Mouse (Mus musculus) limb, embryonic 10.5 days (tissue): ENCODE measurements around the gene Hapln1. TPM values are rescaled to one million over a fixed set of nuclear protein-coding genes. Genes with fewer than 3 reads are reported as not detected.

Experiments
- DNase-seq: peaks from one replicate; pipeline ENCODE4 v3.0.0-alpha.2; 2017; ENCODE audit warnings: low spot score
- H3K27ac ChIP-seq: fragments of 300-500 bp; sonication (generic); 2 replicates; pipeline ENCODE4 v1.5.1; 2016; ENCODE audit warnings: mild to moderate bottlenecking
- H3K27me3 ChIP-seq: fragments of 300-500 bp; sonication (generic); 2 replicates; pipeline ENCODE4 v1.6.1; 2016; ENCODE audit warnings: low read depth, mild to moderate bottlenecking; ENCODE audit not compliant: poor library complexity, severe bottlenecking
- H3K36me3 ChIP-seq: fragments of 300-500 bp; sonication (generic); 2 replicates; pipeline ENCODE4 v1.6.1; 2016; ENCODE audit warnings: mild to moderate bottlenecking, moderate library complexity
- H3K4me1 ChIP-seq: fragments of 300-500 bp; sonication (generic); 2 replicates; pipeline ENCODE4 v1.6.1; 2016
- H3K4me3 ChIP-seq: fragments of 300-500 bp; sonication (generic); 2 replicates; pipeline ENCODE4 v1.5.1; 2016; ENCODE audit warnings: mild to moderate bottlenecking, moderate library complexity
- H3K9me3 ChIP-seq: fragments of 300-500 bp; sonication (generic); replicated peaks from 2 replicates; pipeline ENCODE4 v1.6.1; 2016; ENCODE audit warnings: mild to moderate bottlenecking
- WGBS: fragments of 180-500 bp; shearing (Covaris S2); methylation state at CpG from one replicate; pipeline ENCODE4 v1.1.7; 2016; 5-methylcytosine and 5-hydroxymethylcytosine counted together
- polyA plus RNA-seq: library from polyadenylated mRNA; unstranded; fragments of >200 nt; fragmentation: Nextera tagmentation; extraction: Ambion mirVana; gene quantifications from 2 replicates; pipeline ENCODE4 v1.2.1, GENCODE M21; 2016

Hapln1 gene
- polyA plus RNA-seq, result 17.1 and 19.9 TPM in 2 replicates

DNA sequence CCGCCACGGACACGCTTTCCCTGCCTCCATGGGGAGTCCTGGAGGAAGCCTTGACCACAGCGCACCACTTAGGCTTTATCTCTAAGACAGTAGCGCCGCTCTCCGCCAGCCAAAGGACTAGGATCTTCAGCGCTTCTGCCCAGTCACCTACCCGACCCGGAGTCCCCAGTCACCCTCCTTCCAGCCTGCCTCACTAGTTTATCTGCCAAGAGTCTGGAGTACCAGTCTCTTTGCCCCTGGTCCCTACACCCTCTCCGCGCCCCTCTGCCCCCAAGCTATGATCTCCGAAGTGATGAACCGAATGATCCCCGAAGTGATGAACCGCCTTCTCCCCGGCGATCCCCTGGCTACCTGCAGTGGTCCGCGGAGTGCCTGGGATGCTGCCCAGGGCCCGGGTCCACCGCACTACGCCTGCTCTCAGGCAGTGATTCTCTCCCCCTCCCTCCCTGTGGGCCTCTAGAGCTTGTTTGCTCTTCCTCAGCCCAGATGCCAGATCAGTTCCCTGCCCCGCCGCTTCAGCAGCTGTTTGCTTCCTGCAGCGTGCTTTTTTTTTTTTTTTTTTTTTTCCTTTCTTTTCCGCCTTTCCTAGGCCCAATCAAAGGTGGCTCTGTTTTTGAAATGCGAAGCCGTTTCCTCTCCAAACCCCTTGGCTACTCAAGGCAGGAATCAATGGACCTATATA, at the start of gene Hapln1:
TSS of gene Hapln1 (plus strand) at position 592 of the 682 bp plus-strand sequence.
- H3K4me1 ChIP-seq, result peaks cover 37% of the 10 kb centered on the region
- under 1% methylated on average over 29 of the region's 29 CpGs for WGBS
- peak within 1 kb of the TSS; percentile 91 for H3K27ac ChIP-seq
- H3K9me3 ChIP-seq, result no peaks in the 10 kb centered on the region
- DNase-seq, result peak; percentile 77
- H3K36me3 ChIP-seq, result no peaks in the 10 kb centered on the region
- H3K4me3 ChIP-seq, result peak within 1 kb of the TSS; percentile 63
- H3K27me3 ChIP-seq, result no peaks in the 10 kb centered on the region

DNA sequence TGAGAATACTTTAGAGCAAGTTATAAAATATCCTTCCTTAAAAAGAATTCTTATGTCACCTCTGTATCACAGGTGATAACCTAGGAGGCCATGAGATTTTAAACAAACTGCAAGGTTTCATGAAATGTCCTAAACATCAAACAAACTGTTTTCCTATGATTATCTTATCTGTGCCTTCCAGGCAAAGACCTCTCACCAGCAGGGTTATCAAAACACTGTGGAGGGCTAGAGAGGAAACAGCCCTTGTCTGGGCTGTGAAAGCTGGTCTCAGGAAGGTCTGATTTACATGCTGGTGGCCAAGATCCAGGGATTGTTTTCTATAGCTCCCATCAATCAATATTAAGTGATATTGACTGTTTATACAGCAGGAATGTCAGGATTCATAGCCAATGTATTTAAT, 46.4 kb upstream of the Hapln1 start:
- Histone ChIP-seq H3K4me1 (no peaks in the 10 kb centered on the region), H3K4me3 (no peak overlapping the region), H3K27ac (no peak overlapping the region), H3K36me3 (no peaks in the 10 kb centered on the region), H3K27me3 (no peaks in the 10 kb centered on the region), H3K9me3 (no peaks in the 10 kb centered on the region)
- DNase-seq, result no peak

DNA sequence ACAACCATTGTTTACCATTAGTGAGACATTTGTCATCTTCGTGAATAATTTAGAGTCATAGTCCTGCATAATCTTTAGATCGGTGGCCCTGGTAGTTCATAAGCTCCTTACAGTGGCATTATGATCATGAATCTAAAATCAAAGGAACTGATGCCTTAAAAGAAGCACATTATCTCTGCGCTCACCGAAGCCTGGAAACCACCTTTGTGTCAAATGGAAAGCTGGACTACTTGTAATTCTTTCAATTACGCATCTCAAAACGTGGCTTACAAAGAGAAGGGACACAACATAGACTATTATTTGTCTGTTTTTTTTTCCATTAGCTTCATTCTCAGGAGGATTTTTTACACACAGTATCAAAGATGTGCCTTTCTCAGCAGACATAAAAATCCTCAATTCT, 45.9 kb upstream of the Hapln1 start:
- 78% methylated on average over 6 of the region's 6 CpGs for WGBS
- H3K27ac ChIP-seq, result no peak overlapping the region
- H3K4me1 ChIP-seq, result no peaks in the 10 kb centered on the region
- H3K4me3 ChIP-seq, result no peak overlapping the region
- H3K36me3 ChIP-seq, result no peaks in the 10 kb centered on the region
- no peak for DNase-seq
- H3K9me3 ChIP-seq, result no peaks in the 10 kb centered on the region
- no peaks in the 10 kb centered on the region for H3K27me3 ChIP-seq

DNA sequence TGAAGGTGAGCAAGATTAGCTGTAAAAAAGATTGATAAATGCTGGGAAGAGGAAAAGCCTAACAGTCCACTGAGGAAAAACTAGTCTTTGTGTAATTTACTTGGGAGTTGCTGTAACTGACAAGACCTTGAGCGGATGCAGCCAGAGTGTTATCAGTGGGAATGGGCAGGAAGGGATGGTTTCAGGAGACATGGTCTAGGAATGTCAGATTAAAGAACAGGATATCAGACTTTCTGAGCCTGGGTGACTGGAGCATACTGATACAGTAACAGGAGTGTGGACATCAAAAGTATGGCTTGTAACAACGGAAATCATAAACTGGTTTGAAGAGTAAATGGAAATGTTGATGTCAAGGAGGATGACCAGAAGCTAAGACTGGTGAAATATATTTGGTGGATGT, 43.0 kb upstream of the Hapln1 start:
- H3K4me1 ChIP-seq, result no peaks in the 10 kb centered on the region
- DNase-seq, result no peak
- WGBS, result 79% methylated on average over 2 of the region's 2 CpGs
- H3K9me3 ChIP-seq, result no peaks in the 10 kb centered on the region
- H3K27me3 ChIP-seq, result no peaks in the 10 kb centered on the region
- H3K27ac ChIP-seq, result no peak overlapping the region
- H3K4me3 ChIP-seq, result no peak overlapping the region
- H3K36me3 ChIP-seq, result no peaks in the 10 kb centered on the region

DNA sequence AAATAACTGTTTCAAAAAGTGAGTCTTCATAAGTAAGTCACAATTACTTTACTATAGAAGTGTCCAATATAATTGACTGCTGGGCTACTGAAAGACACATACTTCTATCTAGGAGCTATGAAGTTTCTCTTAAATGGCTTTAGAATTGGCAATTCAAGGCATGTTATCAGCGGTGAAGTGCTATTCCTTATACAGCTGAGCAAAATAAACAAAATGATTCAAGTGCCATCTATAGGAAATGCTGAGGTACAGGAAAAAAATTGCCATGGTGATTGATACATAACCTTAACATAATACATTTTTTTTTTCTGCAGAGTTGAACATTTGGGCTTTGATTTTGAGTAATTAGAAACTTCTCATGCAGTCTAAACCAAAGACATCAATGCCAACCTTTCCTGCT, 40.2 kb upstream of the Hapln1 start:
- no peak for DNase-seq
- H3K27ac ChIP-seq, result no peak overlapping the region
- H3K9me3 ChIP-seq, result no peaks in the 10 kb centered on the region
- WGBS, result 85% methylated on average over 1 of the region's 1 CpGs
- no peaks in the 10 kb centered on the region for H3K4me1 ChIP-seq
- no peaks in the 10 kb centered on the region for H3K27me3 ChIP-seq
- H3K36me3 ChIP-seq, result no peaks in the 10 kb centered on the region
- no peak overlapping the region for H3K4me3 ChIP-seq

DNA sequence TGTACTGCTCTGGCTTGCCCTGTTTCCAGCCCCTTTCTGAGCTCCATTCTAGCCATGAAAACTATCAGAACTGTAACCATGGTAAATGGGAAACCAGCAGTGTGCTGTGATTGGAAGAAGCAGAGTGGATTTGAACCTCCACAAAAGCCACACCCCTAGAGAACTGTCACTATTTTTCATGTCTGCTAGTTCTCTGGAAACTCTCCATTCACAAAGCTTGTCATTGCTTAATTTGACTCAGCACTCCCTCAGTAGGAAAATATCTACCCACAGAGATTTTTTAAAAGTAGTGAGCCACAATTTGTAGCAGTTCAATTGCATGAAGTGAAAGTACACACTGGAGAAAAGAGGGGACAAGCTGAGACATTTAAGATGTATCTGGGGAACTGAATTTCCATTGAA, 18.1 kb upstream of the Hapln1 start:
- no peaks in the 10 kb centered on the region for H3K9me3 ChIP-seq
- no peak for DNase-seq
- no peaks in the 10 kb centered on the region for H3K27me3 ChIP-seq
- no peaks in the 10 kb centered on the region; the same call in 1 of the 2 replicates for H3K4me1 ChIP-seq
- H3K4me3 ChIP-seq, result no peak overlapping the region
- no peak overlapping the region for H3K27ac ChIP-seq
- no peaks in the 10 kb centered on the region for H3K36me3 ChIP-seq

DNA sequence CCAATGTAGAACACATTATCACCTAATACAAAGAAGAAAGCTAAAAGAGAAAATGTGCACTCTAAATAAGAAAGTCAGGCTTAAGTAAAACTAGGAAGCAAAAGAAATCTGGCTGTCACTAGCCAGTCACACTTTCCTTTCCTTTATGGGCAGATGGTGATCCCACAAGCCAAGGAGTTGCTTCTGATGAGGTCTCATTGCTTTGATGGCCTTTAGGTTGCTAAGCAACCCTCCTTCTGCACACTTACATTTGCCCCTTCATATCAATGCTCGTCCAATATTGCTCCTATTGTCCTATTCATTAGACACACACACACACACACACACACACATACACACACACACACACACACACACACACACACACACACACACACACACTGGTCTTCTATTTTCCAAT, 10.9 kb upstream of the Hapln1 start:
- DNase-seq, result no peak
- H3K9me3 ChIP-seq, result no peaks in the 10 kb centered on the region
- no peaks in the 10 kb centered on the region for H3K36me3 ChIP-seq
- no peak overlapping the region for H3K27ac ChIP-seq
- no peaks in the 10 kb centered on the region for H3K4me1 ChIP-seq
- H3K27me3 ChIP-seq, result no peaks in the 10 kb centered on the region
- 38% methylated on average over 1 of the region's 1 CpGs for WGBS
- H3K4me3 ChIP-seq, result no peak overlapping the region

DNA sequence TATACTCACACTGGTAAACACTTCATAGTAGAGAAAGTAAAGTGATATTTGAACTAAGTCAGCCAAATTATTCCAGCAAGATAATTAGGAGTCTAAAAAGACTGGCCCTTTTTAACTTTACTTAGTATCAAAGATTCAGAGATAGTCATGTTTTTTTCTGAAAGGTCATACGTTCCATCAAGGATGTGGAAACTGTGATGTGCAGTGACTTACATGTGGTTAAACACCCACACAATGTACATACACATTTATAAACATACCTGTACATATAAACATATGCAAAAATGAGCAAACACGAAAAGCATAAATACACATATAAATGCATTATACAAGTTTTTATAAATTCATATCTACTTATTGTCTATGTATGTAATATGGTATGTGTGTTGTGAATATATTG, 9.2 kb upstream of the Hapln1 start:
- no peaks in the 10 kb centered on the region for H3K27me3 ChIP-seq
- no peak overlapping the region for H3K4me3 ChIP-seq
- H3K36me3 ChIP-seq, result no peaks in the 10 kb centered on the region
- no peaks in the 10 kb centered on the region; the same call in 1 of the 2 replicates for H3K4me1 ChIP-seq
- no peak overlapping the region for H3K27ac ChIP-seq
- H3K9me3 ChIP-seq, result no peaks in the 10 kb centered on the region
- 93% methylated on average over 2 of the region's 2 CpGs for WGBS
- DNase-seq, result no peak

DNA sequence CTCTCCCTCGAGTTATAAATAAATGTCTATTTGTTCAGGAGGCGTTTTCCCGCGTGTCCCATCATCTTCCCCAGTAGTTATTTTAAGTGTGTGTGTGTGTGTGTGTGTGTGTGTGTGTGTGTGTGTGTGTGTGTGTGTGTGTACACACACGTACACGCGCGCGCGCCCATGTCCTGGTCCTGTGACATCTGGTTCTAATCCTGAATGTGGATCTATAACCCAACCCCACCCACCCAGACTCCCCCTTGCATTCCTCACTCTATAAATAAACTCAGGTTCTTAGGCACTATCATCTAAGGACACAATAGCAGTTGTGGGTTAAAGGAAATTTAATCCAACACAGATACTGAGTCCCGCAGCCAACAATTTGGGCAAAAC, 280 bp downstream of the Hapln1 start:
- DNase-seq, result peak; percentile 66
- H3K27me3 ChIP-seq, result no peaks in the 10 kb centered on the region
- peaks cover 37% of the 10 kb centered on the region for H3K4me1 ChIP-seq
- H3K27ac ChIP-seq, result peak overlapping the region; percentile 91
- H3K4me3 ChIP-seq, result peak overlapping the region; percentile 63
- no peaks in the 10 kb centered on the region for H3K36me3 ChIP-seq
- no peaks in the 10 kb centered on the region for H3K9me3 ChIP-seq
- 14% methylated on average over 11 of the region's 11 CpGs for WGBS

DNA sequence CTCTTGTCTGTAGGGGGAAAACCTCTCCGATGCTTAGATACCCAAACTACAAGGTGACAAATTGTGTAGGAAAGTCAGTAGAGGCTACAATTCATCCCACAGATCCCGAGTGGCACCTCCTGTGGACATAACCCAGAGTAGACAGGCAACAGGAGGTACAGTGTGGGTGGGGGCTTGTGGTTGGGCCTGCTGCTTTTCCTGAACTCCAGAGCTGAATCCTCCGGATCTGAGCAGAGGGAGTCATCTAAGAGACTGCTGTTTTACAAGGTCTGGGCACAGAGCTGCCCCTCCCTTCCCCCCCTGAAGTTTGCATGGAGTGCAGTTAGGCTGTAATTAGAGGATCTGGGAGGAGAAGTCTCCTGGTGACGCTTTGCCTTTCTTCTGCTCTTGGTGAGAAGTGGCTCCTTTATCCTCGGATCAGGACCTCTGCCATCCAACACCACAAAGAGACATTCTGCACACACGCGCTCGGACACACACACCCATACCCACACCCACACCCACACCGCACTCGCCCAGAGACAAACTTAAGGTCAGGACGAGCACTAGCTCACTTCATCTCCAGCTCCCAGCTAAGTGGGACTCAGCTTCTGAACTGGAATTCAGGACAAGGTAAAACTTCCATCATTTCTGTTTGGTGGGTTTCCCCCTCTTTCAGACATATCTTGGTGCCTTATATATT, 846 bp downstream of the Hapln1 start:
- H3K36me3 ChIP-seq, result no peaks in the 10 kb centered on the region
- H3K27me3 ChIP-seq, result no peaks in the 10 kb centered on the region
- 5% methylated on average over 11 of the region's 11 CpGs for WGBS
- H3K4me1 ChIP-seq, result peaks cover 37% of the 10 kb centered on the region
- H3K27ac ChIP-seq, result peak overlapping the region; percentile 91
- DNase-seq, result peak; percentile 57
- H3K4me3 ChIP-seq, result peak overlapping the region; percentile 63
- H3K9me3 ChIP-seq, result no peaks in the 10 kb centered on the region

DNA sequence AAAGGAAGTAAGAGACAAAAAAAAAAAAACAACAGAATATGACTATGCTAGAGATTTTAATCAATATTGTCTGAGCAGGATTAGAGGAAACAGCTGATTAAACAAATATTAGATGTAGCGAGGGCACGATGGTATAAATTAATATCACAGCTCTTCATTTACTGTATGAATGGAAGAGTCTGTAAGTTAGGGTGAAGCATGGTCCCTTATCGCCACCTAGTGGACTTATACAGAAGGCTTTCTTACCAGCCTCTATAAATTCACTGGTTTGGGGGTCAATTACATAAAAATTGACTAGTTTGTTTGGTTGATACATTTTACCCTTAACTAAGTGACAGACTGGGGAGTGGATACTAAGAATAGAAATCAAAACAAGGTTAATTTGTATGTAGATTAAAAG, 3.4 kb downstream of the Hapln1 start:
- Histone ChIP-seq H3K27ac (no peak overlapping the region), H3K9me3 (no peaks in the 10 kb centered on the region), H3K4me1 (peaks cover 26% of the 10 kb centered on the region), H3K27me3 (no peaks in the 10 kb centered on the region), H3K36me3 (no peaks in the 10 kb centered on the region), H3K4me3 (no peak overlapping the region)
- WGBS, result 15% methylated on average over 3 of the region's 3 CpGs
- no peak for DNase-seq

DNA sequence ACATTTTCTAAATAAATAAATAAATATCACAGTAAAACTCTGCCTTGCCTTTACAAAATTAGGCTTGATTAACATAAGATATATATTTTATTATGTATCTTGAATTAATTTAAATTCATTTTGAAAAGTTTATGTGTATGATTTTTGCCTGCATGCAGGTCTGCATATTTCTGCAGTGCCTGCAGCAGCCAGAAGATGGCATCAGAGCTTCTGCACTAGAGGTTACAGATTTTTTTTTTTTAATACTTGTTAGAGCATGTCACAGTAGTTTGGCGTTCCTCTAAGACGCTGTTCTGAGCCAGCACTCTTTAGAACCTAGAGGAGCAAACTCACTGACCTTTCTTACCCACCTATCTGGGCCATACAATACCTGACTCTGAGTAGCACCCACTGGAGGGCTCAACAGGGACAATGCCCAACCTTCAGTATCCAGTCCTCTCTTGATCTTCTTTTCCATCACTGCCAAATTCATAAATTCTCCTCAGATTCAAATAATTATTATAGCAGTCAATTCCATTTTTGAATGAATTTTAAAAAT, 8.7 kb downstream of the Hapln1 start:
- H3K27me3 ChIP-seq, result no peaks in the 10 kb centered on the region
- peak; percentile 50 for DNase-seq
- no peak overlapping the region for H3K27ac ChIP-seq
- 61% methylated on average over 2 of the region's 2 CpGs for WGBS
- no peak overlapping the region for H3K4me3 ChIP-seq
- H3K9me3 ChIP-seq, result no peaks in the 10 kb centered on the region
- H3K36me3 ChIP-seq, result no peaks in the 10 kb centered on the region
- no peaks in the 10 kb centered on the region for H3K4me1 ChIP-seq

DNA sequence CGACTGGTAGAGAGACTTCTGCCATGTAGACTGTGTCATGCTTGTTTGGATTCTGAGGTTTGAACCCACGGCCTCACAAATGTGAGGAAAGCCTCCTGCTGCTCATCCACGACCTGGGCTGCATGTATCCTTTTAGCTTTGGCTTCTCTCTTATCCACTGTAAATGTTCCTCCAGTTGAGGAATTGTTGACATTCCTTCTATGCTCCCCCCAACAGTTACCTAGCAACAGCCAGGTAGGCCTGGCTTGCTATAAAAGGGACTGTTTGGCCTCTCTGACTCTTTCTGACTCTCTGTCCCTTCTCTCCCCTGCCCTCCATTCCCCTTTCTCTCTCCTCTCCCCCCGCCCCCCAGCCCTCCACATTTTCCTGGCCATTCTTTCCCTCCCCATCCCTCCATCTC, 9.9 kb downstream of the Hapln1 start:
- H3K27me3 ChIP-seq, result no peaks in the 10 kb centered on the region
- H3K4me3 ChIP-seq, result no peak overlapping the region
- H3K27ac ChIP-seq, result no peak overlapping the region
- WGBS, result 68% methylated on average over 4 of the region's 4 CpGs
- H3K4me1 ChIP-seq, result no peaks in the 10 kb centered on the region
- no peaks in the 10 kb centered on the region for H3K36me3 ChIP-seq
- DNase-seq, result no peak
- H3K9me3 ChIP-seq, result no peaks in the 10 kb centered on the region
